Mouse (Mus musculus): ENCODE results near the gene Disp1. TPM values are rescaled to one million over a fixed set of nuclear protein-coding genes. Genes with fewer than 3 reads are reported as not detected.
A peak's percentile ranks its signal among the peaks of the same experiment; 100 is the strongest.

Gene Disp1
- total RNA-seq, 2 experiments from 2014 or later = 7.0 to 9.2 TPM

DNA sequence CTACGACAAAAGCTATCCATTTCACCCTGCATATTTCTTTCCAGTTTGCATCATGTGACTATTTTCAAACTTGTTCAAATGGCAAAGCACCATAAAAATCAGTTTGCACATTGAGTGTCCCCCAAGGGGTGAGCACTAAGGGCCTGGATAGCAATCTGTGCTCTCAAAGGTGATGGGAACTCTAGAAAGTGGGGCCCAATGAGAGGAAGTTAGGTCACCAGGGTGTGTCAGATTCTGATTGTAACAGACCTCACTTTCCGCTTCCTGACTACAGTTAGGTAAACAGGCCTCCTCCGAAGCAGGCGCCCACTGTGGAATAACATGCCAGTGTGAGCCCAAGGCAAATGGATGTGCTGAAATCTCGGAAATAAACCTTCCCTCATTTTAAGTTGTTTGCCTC is 54.6 kb downstream of the Disp1 start:
- intact Hi-C loops (cut with DNase I) = no loop called here
- DNase-seq = no peak

DNA sequence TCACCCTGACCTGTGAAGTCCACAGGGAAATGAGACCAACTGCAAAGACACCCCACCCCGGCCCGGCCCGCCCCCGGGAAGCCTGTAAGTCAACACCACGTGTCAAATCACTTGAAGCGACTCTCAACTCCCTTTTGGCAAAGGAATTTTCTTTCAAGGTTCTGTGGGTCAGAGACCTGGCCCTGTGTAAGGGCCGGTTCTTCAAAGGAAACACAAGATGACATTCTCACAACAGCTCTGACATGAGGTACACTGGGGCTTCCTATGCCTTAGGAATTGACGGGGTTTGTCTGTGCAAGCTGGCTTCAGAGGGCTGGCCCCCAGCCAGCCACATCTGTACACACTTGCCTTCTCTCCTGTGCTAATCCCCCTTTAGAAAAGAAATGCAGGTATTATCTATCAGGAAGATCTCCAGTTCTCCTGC is 56.7 kb downstream of the Disp1 start:
- intact Hi-C loops (cut with DNase I) = no loop called here

DNA sequence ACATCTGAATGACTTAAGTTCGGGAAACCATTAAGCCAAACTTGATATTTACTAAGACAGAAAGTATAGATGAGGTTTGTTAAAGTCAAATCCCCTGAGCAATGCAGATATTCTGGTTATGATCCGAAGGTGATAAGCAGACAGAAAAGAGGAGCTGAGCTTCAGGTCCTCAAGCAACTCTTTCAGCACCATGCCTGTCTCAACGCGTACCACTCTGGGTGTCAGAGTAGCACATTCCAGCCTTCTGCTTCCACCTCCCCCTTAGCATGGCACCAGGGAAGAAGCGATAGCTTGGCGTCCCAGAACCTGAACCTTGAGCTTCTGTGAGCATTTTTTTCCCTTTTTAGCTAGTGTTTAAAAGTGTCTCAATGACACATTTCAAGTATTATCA is 57.1 kb downstream of the Disp1 start:
- DNase-seq = no peak
- intact Hi-C loops (cut with DNase I) = no loop called here

More for the DNA sequence above, 56.7 kb downstream of the Disp1 start:
- no peak for DNase-seq

DNA sequence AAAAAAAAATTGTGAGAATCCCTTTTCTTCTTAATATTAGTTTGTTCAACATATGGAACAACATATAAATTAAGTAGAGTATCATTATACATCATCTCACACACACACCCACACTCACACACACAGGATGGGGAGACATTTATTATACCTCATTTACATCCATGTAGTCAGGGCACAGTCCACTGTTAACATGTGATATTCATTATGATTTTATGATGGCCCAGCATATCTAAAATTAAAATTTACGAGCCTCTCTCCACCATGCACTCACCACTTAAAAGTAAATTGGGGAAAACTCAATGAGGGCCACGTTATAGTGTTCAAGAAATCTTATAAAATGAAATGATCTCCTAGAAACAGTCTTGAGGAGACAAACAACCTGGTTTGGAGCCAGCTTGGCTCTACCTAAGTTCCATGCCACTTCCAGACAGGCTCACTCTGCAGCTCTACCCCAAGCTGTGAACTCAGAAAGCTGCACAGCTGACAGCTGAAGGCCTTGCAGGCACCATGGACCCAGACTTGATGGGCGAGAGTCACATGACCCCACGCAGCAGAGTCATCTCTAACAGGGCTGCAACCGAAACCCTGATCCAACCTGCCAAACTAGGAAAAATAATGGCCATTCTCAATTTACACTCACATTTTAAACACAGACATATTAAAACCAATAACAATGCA is 57.7 kb downstream of the Disp1 start:
- no peak for DNase-seq
- intact Hi-C loops (cut with DNase I) = no loop called here

DNA sequence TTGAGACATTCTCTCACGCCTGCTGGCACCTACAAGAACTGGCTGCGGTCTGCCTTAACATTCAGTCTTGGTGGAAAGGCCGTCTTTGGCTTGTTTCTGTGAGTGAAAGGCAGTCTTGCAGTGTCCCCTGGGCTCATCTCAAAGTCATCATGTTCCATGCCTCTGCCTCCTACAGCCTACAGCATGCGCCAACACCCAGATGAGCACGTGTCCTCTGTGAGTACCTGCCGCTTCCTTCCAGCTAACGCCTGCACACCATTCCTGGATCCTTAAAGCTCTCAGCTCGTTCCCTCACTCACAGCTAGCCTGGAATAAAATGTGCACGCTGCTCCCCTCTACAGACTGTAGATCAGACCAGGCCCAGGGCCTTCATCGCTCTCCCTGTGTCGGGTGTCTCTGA is 60.3 kb downstream of the Disp1 start:
- intact Hi-C loops (cut with DNase I) = no loop called here
- DNase-seq = no peak

DNA sequence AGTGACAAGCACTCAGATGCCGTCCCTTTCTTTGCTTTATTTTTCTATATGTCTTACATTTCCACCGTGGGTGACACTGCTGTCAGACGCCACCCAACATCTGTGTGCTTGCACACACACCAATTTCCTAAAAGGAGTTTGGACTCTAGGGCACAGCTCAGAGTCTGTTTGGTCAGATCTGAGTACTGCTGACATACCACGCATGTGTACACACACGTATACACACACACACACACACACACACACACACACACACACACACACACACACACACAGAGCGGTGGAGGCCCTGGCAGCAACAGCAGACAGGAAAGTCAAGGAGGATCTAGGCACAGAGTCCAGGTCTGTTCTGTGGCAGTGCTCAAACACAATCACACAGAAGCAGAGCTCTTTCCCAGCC is 61.1 kb downstream of the Disp1 start:
- no peak for DNase-seq
- intact Hi-C loops (cut with DNase I) = no loop called here

DNA sequence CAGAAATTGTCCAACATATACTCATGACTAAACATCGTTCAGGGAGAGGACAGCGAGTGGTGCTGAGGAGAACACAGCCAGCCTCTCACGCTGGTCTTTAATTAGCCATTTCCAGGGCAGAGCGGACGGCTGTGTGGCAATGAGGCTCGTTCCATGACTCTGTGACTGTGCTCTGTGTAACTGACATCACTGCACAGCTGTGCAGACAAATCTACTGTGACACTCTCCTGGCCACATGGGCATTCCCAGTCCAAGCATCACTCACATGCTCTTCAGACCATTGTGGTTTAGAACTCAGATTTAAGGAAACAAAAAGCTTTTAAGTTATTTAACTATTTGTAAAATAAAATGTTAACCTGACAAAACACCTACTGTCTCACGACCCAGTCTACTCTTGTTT is 62.1 kb downstream of the Disp1 start:
- no peak for DNase-seq
- intact Hi-C loops (cut with DNase I) = no loop called here

DNA sequence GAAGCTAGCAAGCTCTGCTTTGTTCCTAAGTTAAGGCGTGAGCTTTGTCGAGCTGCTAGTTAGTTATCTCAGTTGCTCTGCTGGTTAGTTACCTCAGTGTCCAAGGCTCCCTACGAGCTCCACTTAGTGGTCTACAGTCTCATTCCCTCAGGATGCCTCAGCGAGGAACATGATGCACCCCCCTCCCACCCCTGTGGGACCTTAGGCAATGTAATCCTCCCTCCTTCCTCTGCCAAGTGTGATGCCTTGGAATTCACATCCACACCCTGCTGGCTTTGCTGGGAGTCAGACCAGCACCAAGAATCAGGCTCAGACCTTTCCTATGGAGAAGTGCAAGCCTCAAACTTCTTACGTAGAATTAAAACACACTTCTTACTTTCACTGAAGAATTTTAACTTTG is 65.7 kb downstream of the Disp1 start:
- DNase-seq = no peak
- intact Hi-C loops (cut with DNase I) = no loop called here

DNA sequence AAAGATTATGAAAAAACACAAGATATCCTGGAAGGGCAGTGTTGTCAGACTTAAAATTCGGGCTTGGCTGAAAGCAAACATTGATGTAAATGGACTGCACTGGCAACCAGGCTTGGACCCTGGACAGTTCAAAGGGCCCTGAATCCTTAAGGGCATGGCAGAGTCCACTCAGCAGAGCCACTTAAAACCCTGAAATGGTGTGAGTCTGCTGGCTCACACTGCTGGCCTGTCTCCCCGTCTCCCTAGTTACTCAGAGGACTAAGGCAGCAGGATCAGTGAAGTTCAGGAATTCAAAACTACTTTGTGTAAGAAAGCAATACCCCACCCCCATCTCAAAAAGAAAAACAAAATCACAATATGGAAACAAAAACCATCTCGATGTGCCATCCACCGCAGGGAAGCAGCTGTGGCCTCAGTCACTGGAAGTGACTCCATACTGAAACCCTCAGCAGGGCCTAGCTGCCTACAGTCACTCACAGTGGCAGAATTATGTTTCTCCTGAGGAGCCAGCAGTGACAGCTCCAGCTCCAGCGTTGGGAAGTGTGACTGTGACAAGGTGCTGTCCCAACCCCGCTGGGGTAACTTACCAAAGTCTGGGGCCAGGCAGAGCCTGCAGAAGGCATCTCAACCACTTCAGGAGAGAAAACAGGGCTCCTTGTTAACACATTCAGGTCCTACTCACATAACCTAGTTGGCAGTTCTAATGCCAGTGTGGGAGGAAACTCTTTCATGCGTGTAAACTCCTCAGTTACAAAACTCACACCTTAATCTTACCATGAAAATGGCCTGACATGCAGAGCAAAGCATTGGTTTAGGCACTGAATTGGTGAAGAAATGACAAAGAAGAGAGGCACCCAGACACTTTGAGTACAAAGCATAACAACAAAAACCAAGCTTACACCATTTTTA is 66.8 kb downstream of the Disp1 start:
- no peak for DNase-seq
- intact Hi-C loops (cut with DNase I) = no loop called here

DNA sequence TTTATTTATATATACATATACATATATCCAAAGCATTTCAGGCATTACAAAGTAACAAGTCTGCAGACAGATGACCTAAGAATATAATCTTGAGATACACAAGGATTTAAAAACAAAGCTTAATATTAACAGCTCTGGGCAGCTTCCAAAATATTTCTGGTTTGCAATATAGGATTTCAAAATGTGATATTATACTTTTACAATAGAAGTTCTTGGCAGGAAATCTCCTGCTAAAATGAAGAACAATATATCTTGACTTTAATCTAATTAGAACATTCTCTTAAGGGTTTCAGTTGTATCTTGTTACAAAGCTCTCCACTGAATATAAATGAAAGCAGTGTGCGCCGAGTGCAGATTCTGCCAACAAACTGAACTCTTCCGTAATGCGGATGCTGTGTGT is 68.0 kb downstream of the Disp1 start:
- DNase-seq = no peak
- intact Hi-C loops (cut with DNase I) = no loop called here

DNA sequence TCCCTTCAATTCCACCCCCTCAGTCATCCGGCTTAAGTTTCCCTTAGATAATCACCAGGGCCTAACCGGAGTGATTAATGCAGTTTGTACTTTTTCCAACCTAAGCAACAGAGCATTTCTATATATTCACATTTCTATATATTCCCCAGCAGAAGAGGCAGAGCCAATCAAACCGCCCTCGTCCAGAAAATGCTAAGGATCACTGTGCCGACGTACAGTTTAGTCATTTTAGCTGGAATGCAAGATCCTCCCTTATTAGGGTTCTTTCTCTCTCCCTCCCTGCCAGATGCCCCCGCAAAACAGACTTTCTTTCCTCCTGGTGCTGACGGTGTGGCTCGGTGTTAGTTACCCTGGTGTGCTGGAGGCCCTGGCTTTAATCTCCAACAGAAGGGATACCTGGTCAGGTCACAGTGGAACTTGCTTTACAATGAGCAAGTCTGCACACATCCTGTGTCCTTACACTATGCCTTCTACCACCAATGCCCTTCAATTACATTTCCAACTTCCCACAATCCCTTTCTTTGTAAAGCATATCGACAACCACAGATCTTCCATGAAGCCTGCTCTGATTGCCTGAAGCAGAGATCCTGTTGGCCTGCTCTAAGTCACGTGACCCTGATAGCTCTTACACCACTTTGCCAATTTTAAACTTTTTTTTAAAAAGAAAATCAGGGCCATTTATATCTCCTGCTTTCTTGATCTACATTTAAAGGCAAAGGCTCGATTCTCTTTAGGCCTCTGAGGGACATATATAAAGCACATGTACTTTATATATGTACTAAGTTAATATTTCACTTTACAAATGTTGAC is 69.6 kb downstream of the Disp1 start:
- DNase-seq = no peak
- intact Hi-C loops (cut with DNase I) = no loop called here

DNA sequence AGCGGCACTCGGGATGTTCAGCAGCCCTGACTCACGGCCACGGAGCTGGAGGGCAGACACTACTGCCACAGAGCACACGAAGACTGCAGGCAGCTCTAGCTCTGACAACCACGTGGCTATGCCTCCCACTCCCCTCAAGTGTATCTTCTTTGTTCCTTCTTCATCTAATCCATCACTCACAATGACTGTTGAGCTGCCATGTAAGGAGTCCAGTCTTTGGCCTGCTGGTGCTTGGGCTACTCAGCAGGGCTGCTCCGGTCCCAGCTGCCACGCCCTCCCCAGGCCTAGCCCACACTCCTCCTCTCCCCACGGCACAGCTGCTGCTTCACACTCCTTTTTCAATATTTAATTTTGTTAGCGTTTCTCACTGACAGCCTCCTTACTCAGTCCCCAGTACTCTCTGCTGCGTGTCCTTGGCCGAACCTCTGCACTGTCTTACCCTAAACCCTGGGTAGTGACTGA is 70.9 kb downstream of the Disp1 start:
- DNase-seq = no peak
- intact Hi-C loops (cut with DNase I) = no loop called here

DNA sequence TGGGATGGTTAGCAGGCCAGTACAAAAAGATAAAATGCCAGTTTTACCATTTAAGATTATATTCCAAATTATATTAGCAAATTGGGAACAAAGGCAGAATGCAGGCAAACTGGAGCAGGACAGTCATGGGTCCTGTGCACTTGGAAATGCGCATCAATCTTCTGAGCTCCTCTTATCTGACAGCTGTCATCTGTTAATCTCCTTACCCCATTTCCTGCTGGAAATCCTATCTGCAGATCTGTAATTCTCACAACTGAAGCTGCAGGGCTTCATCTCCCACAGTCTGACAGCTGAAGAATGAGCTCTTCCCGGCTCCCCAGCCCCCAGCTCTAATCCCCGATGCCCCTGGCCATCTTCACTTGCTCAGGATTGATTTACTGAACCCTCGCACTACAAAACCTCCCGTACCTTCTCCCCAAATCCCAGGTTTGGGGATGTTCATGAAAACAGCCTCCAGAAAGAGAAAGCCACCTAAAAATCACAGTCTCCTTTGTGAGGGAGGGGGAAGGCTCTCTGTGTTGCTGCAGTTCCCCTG is 71.7 kb downstream of the Disp1 start:
- intact Hi-C loops (cut with DNase I) = no loop called here
- no peak for DNase-seq

DNA sequence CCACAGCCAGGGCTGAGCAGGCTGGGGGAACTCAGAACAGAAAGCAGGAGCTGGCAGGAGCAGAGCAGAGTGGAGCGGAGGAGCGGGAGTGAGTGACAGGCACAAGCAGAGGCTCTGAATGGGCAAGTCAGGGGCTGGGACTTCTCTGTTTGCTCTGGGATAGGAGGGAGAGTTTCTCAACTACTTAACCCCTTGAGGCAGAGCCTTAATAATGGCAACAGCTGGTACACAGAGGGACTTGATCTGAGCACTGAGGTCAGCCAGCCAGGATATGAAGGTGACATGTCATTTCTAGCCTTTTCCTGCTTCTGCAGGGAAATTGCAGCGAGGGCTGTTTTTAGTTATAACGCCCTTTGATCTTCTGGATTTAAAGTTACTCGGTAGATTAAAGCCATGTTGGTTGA is 73.9 kb downstream of the Disp1 start:
- peak; percentile 51 for DNase-seq

DNA sequence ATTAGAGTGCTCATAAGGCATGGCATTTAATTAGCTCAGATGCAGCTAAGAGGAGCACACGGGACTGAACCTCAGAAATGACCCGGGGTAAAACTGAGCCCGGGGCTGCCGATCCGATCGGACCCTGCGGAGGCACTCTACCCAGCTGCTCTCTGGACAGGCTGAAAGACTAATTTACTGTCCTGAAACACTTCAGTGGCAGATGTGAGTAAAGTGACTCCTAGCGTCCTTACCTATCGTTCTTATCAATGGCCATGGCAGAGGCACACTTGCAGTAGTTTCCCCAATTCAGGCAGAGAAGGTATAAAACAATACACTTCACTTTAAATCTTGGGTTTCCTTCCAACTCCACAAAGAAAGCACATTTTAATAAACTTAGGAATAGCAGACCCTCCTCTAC is 74.5 kb downstream of the Disp1 start:
- DNase-seq = no peak
- intact Hi-C loops (cut with DNase I) = no loop called here

More for the DNA sequence above, 73.9 kb downstream of the Disp1 start:
- intact Hi-C loops (cut with DNase I) = no loop called here

DNA sequence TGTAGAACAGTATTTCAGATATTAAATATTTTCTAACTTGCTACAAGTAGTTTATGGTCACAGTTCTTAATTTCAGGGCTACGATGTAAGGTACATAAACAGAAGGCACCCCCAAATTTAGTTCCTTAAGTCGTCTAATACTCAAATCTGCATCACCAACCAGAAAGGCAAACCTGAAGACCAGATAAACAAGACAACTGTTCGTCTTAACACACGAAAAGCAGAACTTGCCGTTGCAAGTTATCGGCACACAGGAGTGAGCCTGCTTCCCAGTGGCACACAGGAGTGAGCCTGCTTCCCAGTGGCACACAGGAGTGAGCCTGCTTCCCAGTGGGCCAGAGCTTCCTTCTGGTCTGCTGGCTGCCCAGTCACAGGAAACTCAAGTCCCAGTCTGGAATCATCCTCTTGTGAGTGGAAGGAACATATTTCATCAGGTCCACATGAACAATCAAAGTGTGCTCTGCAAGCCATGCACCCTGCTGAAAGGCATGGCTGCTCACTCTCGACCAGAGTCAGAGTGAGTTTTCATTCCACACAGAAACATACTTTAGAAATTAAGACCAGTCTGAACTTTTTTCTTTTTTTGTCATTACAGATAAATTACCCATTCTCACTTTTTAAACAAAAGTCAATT is 75.1 kb downstream of the Disp1 start:
- intact Hi-C loops (cut with DNase I) = no loop called here

DNA sequence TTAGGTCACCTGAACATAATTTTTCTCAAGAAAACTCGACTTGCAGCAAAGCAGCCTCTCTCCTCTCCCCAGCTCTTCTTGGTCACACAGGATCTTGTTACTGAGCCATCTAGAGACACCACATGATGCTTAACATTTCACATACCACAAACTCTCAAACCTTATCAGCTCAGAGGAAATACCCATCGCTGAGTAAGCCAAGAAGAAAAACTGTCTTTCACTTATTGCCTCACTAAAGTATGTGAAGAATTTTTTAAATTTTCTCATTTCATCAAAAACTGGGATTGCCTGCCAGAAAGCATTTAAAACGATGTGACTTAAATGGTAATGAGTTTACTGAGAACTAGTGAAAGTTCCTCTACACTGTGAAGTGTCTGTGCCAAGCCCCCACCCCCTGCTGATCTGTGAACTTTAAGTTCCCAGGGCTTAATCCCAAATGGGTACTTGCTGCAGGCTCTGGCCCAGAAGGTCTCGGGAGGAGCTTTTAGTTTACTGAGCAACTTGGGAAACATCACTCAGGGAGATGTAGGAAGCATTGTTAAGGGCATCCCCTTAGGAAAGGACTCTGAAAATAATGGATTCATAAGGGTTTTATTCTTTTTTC is 76.6 kb downstream of the Disp1 start:
- intact Hi-C loops (cut with DNase I) = no loop called here
- DNase-seq = no peak

More for the DNA sequence above, 75.1 kb downstream of the Disp1 start:
- DNase-seq = no peak

DNA sequence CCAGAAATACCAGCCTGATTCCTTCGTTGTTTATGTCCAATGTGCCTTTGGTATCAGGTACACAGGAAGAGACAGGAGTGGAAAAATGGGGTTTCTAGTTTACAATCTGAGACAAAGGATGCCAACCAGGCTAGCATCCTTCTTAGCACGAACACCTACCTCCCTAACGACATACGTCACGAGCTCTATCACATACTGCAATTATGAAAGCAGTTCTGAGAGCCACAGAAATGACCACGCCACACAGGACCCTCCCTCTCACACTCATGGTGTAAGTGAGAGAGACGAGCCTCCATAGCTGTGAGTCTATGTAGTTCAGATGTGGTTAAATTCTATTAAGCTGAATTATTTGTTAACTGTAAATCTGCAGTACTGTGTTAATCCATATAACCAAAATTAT is 78.1 kb downstream of the Disp1 start:
- intact Hi-C loops (cut with DNase I) = no loop called here
- no peak for DNase-seq

DNA sequence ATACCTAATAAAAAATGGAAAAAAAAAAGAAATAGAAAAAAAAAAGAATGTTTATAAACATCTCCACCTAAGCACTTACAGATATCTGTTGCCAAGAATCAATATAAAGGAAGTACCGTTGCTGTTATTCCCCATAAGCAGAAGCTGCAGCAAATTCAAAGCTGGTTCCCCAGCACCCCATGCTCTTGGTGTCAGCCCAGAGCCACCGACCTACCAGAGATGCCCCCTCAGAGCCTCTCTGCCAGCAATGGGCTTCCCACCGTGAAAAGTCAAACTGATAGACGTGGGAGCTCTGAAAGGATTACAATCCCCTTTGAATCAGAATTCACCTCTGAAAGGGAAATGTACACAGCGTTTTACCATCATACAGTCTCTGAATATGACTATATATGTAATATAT is 78.8 kb downstream of the Disp1 start:
- intact Hi-C loops (cut with DNase I) = no loop called here
- no peak for DNase-seq

DNA sequence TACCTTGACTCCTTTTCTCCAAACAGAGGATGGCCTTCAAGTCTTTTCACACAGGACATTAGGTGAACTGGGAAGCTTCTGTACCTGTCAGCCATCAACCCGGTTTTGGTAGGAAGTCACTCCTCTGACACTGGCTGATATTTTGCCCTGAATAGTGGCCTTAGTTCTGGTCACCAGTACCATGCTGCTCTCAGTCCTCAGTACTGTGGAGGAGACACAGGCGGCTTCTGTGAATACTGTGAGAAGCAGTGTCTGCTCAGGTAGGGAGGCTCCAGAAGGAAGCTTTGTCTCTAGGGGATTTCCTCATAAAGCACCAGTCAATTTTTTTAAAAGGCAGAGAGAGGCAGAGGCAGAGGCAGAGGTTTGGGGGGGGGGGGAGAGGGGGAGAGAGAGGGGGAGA is 80.0 kb downstream of the Disp1 start:
- intact Hi-C loops (cut with DNase I) = no loop called here

More for the DNA sequence above, 80.0 kb downstream of the Disp1 start:
- no peak for DNase-seq

Data from left cerebral cortex, postnatal 4 days (tissue).